Mouse (Mus musculus) stomach, embryonic 15.5 days (tissue): ENCODE measurements around the gene Rbm45. TPM values are rescaled to one million over a fixed set of nuclear protein-coding genes. Genes with fewer than 3 reads are reported as not detected.

ENCODE experiments used
- ATAC-seq: fragments of 200-750 bp; cut with Nextera tagmentation; 2 replicates; pipeline ENCODE4 v1.8.0; 2017; ENCODE audit warnings: low read depth, moderate number of reproducible peaks, moderate TSS enrichment; ENCODE audit not compliant: insufficient read depth, low FRiP score
- H3K27ac ChIP-seq: fragments of 300-500 bp; sonication (generic); 2 replicates; pipeline ENCODE4 v1.5.1; 2015; ENCODE audit warnings: mild to moderate bottlenecking, inconsistent platforms
- H3K27me3 ChIP-seq: fragments of 300-500 bp; sonication (generic); replicated peaks from 2 replicates; pipeline ENCODE4 v1.6.1; 2015; ENCODE audit warnings: inconsistent platforms
- H3K36me3 ChIP-seq: fragments of 300-500 bp; sonication (generic); 2 replicates; pipeline ENCODE4 v1.6.1; 2015; ENCODE audit warnings: inconsistent platforms
- H3K4me1 ChIP-seq: fragments of 300-500 bp; sonication (generic); 2 replicates; pipeline ENCODE4 v1.6.1; 2015; ENCODE audit warnings: inconsistent platforms
- H3K4me2 ChIP-seq: fragments of 300-500 bp; sonication (generic); 2 replicates; pipeline ENCODE4 v1.6.1; 2015; ENCODE audit warnings: mild to moderate bottlenecking, inconsistent platforms
- H3K4me3 ChIP-seq: fragments of 300-500 bp; sonication (generic); replicated peaks from 2 replicates; pipeline ENCODE4 v1.5.1; 2015; ENCODE audit warnings: inconsistent platforms
- H3K9ac ChIP-seq: fragments of 300-500 bp; sonication (generic); 2 replicates; pipeline ENCODE4 v1.6.1; 2015; ENCODE audit warnings: inconsistent platforms
- H3K9me3 ChIP-seq: fragments of 300-500 bp; sonication (generic); 2 replicates; pipeline ENCODE4 v1.6.1; 2016; ENCODE audit warnings: inconsistent platforms
- WGBS: fragments of 180-500 bp; shearing (Covaris S2); methylation state at CpG from one replicate; pipeline ENCODE4 v1.1.7; 2015; 5-methylcytosine and 5-hydroxymethylcytosine counted together
- polyA plus RNA-seq: library from polyadenylated mRNA; unstranded; fragments of >200 nt; fragmentation: Nextera tagmentation; extraction: Ambion mirVana; gene quantifications from 2 replicates; pipeline ENCODE4 v1.2.1, GENCODE M21; 2015

The Rbm45 gene
- 13.3 and 14.1 TPM in 2 replicates for polyA plus RNA-seq

DNA sequence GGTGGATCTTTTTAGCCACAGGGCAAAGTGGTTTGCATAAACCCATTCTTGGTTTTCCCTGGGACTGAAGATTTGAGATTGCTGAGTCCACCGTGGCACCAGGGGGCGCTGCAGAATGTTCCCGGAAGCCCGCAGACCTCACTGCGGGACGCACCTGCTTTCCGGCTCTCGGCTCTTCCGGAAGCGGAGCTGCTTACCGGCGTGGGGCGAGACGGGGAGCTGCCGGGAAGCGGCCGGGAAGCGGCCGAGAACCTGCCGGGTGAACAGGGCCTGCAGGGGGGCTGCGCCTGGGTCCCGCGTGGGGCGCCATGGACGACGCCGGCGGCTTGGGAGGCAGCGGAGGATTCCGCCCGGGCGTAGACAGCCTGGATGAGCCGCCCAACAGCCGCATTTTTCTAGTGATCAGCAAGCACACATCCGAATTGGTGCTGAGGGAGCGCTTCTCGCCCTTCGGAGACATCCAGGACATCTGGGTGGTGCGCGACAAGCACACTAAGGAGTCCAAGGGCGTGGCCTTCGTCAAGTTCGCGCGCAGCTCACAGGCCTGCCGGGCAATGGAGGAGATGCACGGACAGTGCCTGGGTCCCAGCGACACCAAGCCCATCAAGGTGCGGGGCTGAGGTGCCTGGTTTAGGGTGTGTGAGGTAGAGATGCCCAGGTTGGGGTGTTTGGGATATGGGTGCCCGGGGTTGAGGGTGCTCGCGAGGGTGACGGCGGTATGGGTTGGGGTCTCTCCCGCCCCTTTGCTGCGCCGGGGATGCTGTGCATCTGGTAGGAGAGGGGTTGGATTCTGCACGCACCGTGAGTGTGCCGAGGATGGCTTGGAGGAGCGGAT lies at the start of gene Rbm45:
Rbm45 (plus strand) TSS at position 164 of the 835 bp plus-strand sequence.
- WGBS: under 1% methylated on average over 61 of the region's 61 CpGs

DNA sequence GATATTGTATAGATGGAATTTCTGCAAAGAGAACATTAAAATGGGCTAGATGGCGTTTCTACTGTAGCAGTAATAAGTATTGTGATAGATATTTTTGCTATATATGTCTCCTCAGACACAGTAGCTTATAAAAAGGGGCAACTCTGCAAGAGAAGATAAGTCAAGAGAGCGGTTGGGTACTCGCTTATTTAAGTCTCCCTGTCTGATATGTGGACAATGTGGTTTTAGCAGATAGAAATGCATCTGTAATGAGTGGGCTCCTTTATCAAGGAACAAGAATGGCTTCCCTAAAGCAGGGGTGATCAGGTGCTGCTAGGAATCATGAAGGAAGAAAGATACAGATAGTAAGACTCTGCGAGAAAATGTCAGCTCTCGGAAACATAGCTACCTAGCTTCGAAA lies 49.4 kb upstream of the Rbm45 start:
- no peak overlapping the region for H3K9ac ChIP-seq
- no peak overlapping the region for H3K4me3 ChIP-seq
- H3K36me3 ChIP-seq: no peaks in the 10 kb centered on the region
- H3K4me1 ChIP-seq: no peaks in the 10 kb centered on the region
- H3K9me3 ChIP-seq: no peaks in the 10 kb centered on the region
- WGBS: 89% methylated on average over 6 of the region's 6 CpGs
- H3K4me2 ChIP-seq: no peak overlapping the region
- H3K27me3 ChIP-seq: no peaks in the 10 kb centered on the region
- ATAC-seq: no peak; the same call in 1 of the 2 replicates
- no peak overlapping the region for H3K27ac ChIP-seq

More for the DNA sequence above, at the start of gene Rbm45:
- H3K4me1 ChIP-seq: peaks cover 4% of the 10 kb centered on the region; the same call in 1 of the 2 replicates
- peak; percentile 89 for ATAC-seq
- peak within 1 kb of the TSS; percentile 95 for H3K4me2 ChIP-seq
- no peaks in the 10 kb centered on the region for H3K9me3 ChIP-seq
- peaks cover 6% of the 10 kb centered on the region; the same call in 1 of the 2 replicates for H3K36me3 ChIP-seq
- H3K27me3 ChIP-seq: no peaks in the 10 kb centered on the region
- peak within 1 kb of the TSS; percentile 100 for H3K4me3 ChIP-seq
- H3K27ac ChIP-seq: peak within 1 kb of the TSS; percentile 61
- H3K9ac ChIP-seq: peak within 1 kb of the TSS; percentile 81

DNA sequence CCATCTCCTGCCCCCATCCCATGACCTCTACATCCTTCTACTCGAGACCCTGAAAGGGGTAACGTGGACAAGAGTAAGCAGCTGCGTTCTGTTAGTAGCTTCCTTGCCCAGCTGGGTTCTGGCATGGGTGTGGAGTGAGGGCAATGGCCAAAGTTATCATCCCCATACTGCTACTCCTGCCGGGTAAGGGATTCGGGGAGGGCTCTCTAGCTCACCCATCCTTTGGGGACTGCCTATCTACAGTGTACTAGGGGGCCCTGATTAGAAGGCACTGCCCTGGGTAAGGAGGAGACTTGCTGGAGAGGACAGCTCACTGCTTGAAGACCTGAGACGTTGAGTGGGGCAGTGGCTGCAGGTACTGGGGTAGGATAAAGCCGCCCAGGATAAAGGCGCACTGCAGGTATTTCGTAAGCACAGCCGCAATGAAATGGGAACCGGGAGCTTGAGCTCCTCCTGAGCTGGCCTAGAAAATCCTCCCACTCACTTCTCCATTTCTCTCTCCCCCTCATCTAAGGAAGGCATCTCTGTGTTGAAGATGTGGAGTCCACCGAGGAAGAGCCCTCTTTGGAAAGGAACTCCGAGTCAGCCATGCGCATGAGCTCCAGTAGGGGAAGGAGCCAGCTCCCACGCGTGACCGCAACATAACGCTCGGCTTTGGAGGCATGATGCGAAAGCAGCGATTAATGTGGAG lies 46.5 kb upstream of the Rbm45 start:
- H3K4me3 ChIP-seq: no peak overlapping the region
- H3K9ac ChIP-seq: no peak overlapping the region
- H3K4me1 ChIP-seq: no peaks in the 10 kb centered on the region
- no peak overlapping the region for H3K27ac ChIP-seq
- no peaks in the 10 kb centered on the region for H3K9me3 ChIP-seq
- no peak for ATAC-seq
- 83% methylated on average over 21 of the region's 21 CpGs for WGBS
- no peaks in the 10 kb centered on the region for H3K27me3 ChIP-seq
- H3K36me3 ChIP-seq: no peaks in the 10 kb centered on the region
- no peak overlapping the region for H3K4me2 ChIP-seq

DNA sequence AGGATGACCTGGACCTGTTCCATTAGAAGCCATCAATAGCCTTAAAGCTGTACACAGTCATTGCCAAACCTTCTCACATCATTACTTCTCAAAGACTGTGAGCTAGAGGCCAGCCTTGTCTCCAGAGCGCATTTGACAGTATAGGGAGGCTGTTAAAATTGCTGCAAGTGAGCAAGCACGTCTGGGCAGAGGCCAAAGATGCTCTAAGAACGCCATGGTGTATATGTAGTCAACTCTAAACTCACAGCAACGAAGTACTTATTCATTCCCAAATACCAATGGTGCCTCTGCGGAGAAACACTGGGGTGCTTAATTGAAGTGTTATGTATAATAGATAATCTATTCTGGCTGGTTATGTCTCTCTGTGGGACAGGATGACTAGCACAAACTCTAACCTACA lies 45.3 kb upstream of the Rbm45 start:
- no peaks in the 10 kb centered on the region for H3K9me3 ChIP-seq
- no peaks in the 10 kb centered on the region for H3K27me3 ChIP-seq
- H3K27ac ChIP-seq: no peak overlapping the region
- no peak overlapping the region for H3K4me3 ChIP-seq
- ATAC-seq: no peak
- H3K9ac ChIP-seq: no peak overlapping the region
- no peaks in the 10 kb centered on the region for H3K36me3 ChIP-seq
- WGBS: 77% methylated on average over 5 of the region's 5 CpGs
- no peak overlapping the region for H3K4me2 ChIP-seq
- H3K4me1 ChIP-seq: no peaks in the 10 kb centered on the region

- WGBS: 85% methylated on average over 3 of the region's 3 CpGs
These were observed 43.6 kb upstream of the Rbm45 start for GRCm38 (mm10) chr2:76326161-76326560.

DNA sequence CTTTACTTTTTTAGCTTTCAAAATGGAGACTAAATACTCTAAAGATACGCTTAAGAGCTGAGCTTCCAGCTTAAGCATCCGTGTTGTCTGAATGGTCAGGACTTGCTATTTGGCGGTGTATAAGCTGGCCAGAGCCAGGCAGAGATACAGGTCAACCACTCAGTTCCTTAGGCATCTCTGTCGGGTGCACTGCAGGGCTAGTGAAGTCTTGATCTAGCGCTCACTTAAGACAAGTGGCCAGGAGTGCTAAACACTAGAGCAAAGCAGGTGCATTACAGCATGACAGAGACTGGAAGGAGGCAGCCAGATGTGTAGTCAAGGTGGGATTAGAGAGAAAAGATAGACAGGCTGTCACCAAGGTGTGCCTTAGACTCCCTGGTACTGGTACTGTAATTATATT lies 39.7 kb upstream of the Rbm45 start:
- no peaks in the 10 kb centered on the region for H3K9me3 ChIP-seq
- H3K9ac ChIP-seq: no peak overlapping the region
- H3K27ac ChIP-seq: no peak overlapping the region
- no peak overlapping the region for H3K4me3 ChIP-seq
- 86% methylated on average over 5 of the region's 5 CpGs for WGBS
- no peak for ATAC-seq
- H3K27me3 ChIP-seq: no peaks in the 10 kb centered on the region
- H3K4me1 ChIP-seq: no peaks in the 10 kb centered on the region
- no peaks in the 10 kb centered on the region for H3K36me3 ChIP-seq
- no peak overlapping the region for H3K4me2 ChIP-seq

More at GRCm38 (mm10) chr2:76326161-76326560, 43.6 kb upstream of the Rbm45 start:
- ATAC-seq: no peak
- no peaks in the 10 kb centered on the region for H3K36me3 ChIP-seq
- H3K4me3 ChIP-seq: no peak overlapping the region
- H3K4me2 ChIP-seq: no peak overlapping the region
- no peaks in the 10 kb centered on the region for H3K27me3 ChIP-seq
- H3K27ac ChIP-seq: no peak overlapping the region
- H3K9ac ChIP-seq: no peak overlapping the region
- H3K9me3 ChIP-seq: no peaks in the 10 kb centered on the region
- H3K4me1 ChIP-seq: no peaks in the 10 kb centered on the region

- no peak overlapping the region for H3K9ac ChIP-seq
- no peak overlapping the region for H3K4me3 ChIP-seq
- no peak overlapping the region for H3K4me2 ChIP-seq
- no peak for ATAC-seq
- H3K27me3 ChIP-seq: no peaks in the 10 kb centered on the region
- no peaks in the 10 kb centered on the region for H3K36me3 ChIP-seq
- no peak overlapping the region for H3K27ac ChIP-seq
- H3K4me1 ChIP-seq: no peaks in the 10 kb centered on the region
- H3K9me3 ChIP-seq: no peaks in the 10 kb centered on the region
- 64% methylated on average over 11 of the region's 11 CpGs for WGBS
These were observed 37.5 kb upstream of the Rbm45 start for GRCm38 (mm10) chr2:76332161-76332805.

GRCm38 (mm10) chr2:76334596-76334995 lies 35.2 kb upstream of the Rbm45 start:
- H3K9ac ChIP-seq: no peak overlapping the region
- H3K4me1 ChIP-seq: 0 out of 2 replicates have a peak, but pooled peaks cover 7% of the 10 kb centered on the region
- no peak overlapping the region for H3K4me2 ChIP-seq
- no peaks in the 10 kb centered on the region for H3K9me3 ChIP-seq
- ATAC-seq: no peak
- no peak overlapping the region for H3K27ac ChIP-seq
- H3K4me3 ChIP-seq: no peak overlapping the region
- WGBS: 74% methylated on average over 5 of the region's 5 CpGs
- peaks cover 13% of the 10 kb centered on the region; the same call in 1 of the 2 replicates for H3K27me3 ChIP-seq
- H3K36me3 ChIP-seq: no peaks in the 10 kb centered on the region

DNA sequence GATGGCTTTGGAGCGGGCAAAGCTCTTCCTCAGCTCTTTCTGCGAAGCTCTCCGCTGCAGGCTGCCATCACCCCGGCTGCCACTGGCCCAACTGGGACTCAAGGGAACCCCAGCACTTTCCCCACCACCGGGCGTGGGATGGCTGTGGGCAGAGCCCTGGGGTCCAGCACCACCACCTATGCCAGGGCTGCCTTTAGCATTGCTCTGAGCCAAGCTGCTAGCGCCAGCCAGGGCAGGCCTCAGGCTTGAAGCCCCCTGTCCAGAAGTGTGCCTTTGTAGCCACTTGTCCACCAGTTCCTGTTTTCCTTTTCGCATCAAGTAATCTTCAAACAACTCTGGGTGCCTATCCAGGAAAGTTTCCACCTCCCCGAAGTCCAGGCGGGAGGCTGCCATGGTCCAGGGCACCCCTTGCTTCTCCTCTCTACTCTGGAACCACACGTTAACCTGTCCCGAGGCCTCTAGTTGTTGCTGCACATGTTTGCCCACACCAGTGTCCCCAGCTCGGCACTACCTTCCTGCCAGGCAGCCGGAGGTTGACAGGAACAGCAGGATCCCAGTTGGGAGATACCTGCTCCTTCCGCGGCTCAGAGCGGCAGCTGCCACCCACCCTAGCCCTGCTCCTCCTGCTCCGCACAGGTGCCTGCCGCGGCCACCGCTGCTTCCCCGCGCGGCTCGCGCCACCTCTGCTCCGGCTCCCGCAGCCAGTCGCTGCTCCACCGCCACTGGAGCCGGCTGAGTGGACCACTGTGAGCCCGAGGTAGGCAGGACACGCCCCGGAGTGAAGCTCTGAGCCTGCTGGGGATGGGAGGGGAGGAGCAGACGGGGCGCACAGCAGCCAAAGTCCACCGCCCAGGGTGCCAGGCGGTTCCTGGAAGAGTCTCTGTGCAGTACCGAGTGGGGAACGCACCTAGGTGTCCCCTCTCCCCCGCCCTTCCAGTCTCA lies 31.3 kb upstream of the Rbm45 start, which contains the start of gene Pde11a:
Pde11a (minus strand) TSS at position 560 of the 942 bp plus-strand sequence.
- no peak within 1 kb of the TSS for H3K9ac ChIP-seq
- H3K4me1 ChIP-seq: 0 out of 2 replicates have a peak, but pooled peaks cover 7% of the 10 kb centered on the region
- peak within 1 kb of the TSS; percentile 95 for H3K4me2 ChIP-seq
- H3K36me3 ChIP-seq: no peaks in the 10 kb centered on the region
- WGBS: 17% methylated on average over 41 of the region's 41 CpGs
- H3K4me3 ChIP-seq: peak within 1 kb of the TSS; percentile 46
- no peak within 1 kb of the TSS for H3K27ac ChIP-seq
- no peaks in the 10 kb centered on the region for H3K9me3 ChIP-seq
- peaks cover 13% of the 10 kb centered on the region; the same call in 1 of the 2 replicates for H3K27me3 ChIP-seq
- ATAC-seq: peak; percentile 84

- Histone ChIP-seq H3K9me3 (no peaks in the 10 kb centered on the region), H3K27ac (no peak overlapping the region), H3K4me3 (no peak overlapping the region), H3K4me2 (no peak overlapping the region), H3K36me3 (no peaks in the 10 kb centered on the region), H3K9ac (no peak overlapping the region), H3K4me1 (0 out of 2 replicates have a peak, but pooled peaks cover 7% of the 10 kb centered on the region), H3K27me3 (peaks cover 13% of the 10 kb centered on the region; the same call in 1 of the 2 replicates)
- WGBS: 90% methylated on average over 9 of the region's 9 CpGs
- ATAC-seq: no peak
These were observed 27.6 kb upstream of the Rbm45 start for GRCm38 (mm10) chr2:76342146-76342545.

DNA sequence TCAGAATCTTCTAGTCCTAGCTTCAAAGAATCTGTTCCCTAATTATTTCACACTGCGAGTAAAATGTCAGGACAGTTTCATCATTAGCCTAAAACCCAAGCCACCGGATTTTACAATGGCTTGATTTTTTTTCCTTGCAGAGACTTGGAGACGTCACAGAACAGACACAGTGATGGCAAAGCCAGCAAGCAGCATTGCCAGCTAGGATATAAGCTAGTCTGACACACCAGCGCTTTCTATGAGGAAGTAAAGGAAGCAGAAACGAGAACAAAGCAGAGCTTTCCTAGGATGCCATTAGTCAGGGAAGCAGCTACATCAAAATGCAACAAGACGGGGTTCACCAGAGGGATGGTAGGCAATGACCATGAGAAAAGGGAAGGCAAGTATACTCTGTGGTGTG lies 21.9 kb upstream of the Rbm45 start:
- H3K27me3 ChIP-seq: no peaks in the 10 kb centered on the region
- WGBS: 74% methylated on average over 6 of the region's 6 CpGs
- H3K4me3 ChIP-seq: no peak overlapping the region
- H3K27ac ChIP-seq: no peak overlapping the region
- no peak overlapping the region for H3K4me2 ChIP-seq
- no peaks in the 10 kb centered on the region for H3K9me3 ChIP-seq
- no peak overlapping the region for H3K9ac ChIP-seq
- no peak for ATAC-seq
- no peaks in the 10 kb centered on the region for H3K4me1 ChIP-seq
- H3K36me3 ChIP-seq: no peaks in the 10 kb centered on the region
